In the genomic region with DNA sequence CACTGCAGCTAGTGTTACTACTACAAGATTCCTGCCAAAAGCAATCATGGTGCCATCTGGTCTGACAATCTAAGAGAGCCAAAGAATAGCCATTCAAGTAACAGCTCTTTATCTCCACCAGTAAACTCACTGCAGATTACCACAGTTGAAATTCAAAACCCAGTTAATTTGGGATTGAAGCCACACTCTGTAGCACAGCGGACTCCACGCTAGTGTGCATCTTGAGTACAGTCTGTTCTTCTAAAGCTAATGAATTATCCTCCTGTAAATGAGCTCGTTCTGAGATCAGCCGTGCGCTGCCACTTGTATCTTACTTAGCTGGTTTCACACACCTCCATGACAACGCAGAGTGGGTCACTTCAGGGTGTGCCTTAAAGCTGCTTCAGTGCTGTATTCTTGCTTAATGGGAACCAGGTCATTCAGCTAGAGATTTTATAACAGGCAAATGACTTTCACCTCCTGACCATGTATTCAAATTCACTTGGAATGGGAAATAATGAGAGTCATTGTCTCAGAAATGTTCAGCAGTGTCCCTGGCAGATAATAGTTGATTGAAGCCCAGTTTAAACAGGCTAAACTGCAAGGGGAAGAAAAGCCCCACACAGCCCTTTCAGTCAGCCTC, we compare ENCODE assay signal across 8 mouse cellular contexts.
A peak's percentile ranks its signal among the peaks of the same experiment; 100 is the strongest.
DNase-seq lines count a peak whose midpoint lies in the region; ATAC-seq and TF ChIP-seq lines count a peak whose summit lies in the region.

No protein-coding gene starts in this region.

- no peak for TF ChIP-seq CTCF in intestine, postnatal 0 days (IDR thresholded peaks at IDR 0.05; ENCODE audit: low read depth)

- no peak overlapping the region; the same call in 1 of the 2 replicates for H3K27ac ChIP-seq in embryonic facial prominence, embryonic 14.5 days (replicated peaks; ENCODE audit: low read depth, low read length)
- no peak overlapping the region for H3K27ac ChIP-seq in neural tube, embryonic 14.5 days (ENCODE audit: low read depth, low read length)
- no peak overlapping the region for H3K27ac ChIP-seq in intestine, postnatal 0 days (ENCODE audit: low read depth, low read length)

- no peak overlapping the region for H3K9ac ChIP-seq in embryonic facial prominence, embryonic 14.5 days (ENCODE audit: low read depth, low read length)
- H3K9ac ChIP-seq in neural tube, embryonic 14.5 days (replicated peaks; ENCODE audit: low read depth, low read length), result no peak overlapping the region
- H3K9ac ChIP-seq in intestine, postnatal 0 days (ENCODE audit: low read depth, low read length), result no peak overlapping the region

- no peak overlapping the region for H3K4me3 ChIP-seq in embryonic facial prominence, embryonic 14.5 days (ENCODE audit: low read depth, low read length)
- H3K4me3 ChIP-seq in neural tube, embryonic 14.5 days (ENCODE audit: low read depth, low read length), result no peak overlapping the region
- H3K4me3 ChIP-seq in intestine, postnatal 0 days (ENCODE audit: low read depth, low read length), result no peak overlapping the region

- intact Hi-C loops in gastrocnemius, postnatal 36 days (cut with DNase I), result no loop called here
- intact Hi-C loops in heart, postnatal 14 days (cut with DNase I), result no loop called here

- H3K27me3 ChIP-seq in embryonic facial prominence, embryonic 14.5 days (replicated peaks; ENCODE audit: control insufficient read depth, insufficient read depth, low read length), result no peaks in the 10 kb centered on the region
- H3K27me3 ChIP-seq in neural tube, embryonic 14.5 days (ENCODE audit: control insufficient read depth, insufficient read depth, low read length), result no peaks in the 10 kb centered on the region
- no peaks in the 10 kb centered on the region for H3K27me3 ChIP-seq in intestine, postnatal 0 days (replicated peaks; ENCODE audit: control insufficient read depth, insufficient read depth, low read length)

- no peak for ATAC-seq in embryonic facial prominence, embryonic 14.5 days (ENCODE audit: low read depth)
- peak; percentile 84 for ATAC-seq in neural tube, embryonic 14.5 days (ENCODE audit: low read depth)
- no peak for ATAC-seq in megakaryocyte-erythroid progenitor cell, adult 5-6 weeks (replicated peaks; ENCODE audit: low FRiP score, low TSS enrichment, poor library complexity, severe bottlenecking)
- no peak for ATAC-seq in intestine, postnatal 0 days

- no peaks in the 10 kb centered on the region for H3K36me3 ChIP-seq in embryonic facial prominence, embryonic 14.5 days (ENCODE audit: control insufficient read depth, insufficient read depth, low read length)
- H3K36me3 ChIP-seq in neural tube, embryonic 14.5 days (ENCODE audit: control insufficient read depth, insufficient read depth, low read length), result no peaks in the 10 kb centered on the region
- H3K36me3 ChIP-seq in intestine, postnatal 0 days (ENCODE audit: control insufficient read depth, insufficient read depth), result 0 out of 2 replicates have a peak, but pooled peaks cover 5% of the 10 kb centered on the region

- WGBS in embryonic facial prominence, embryonic 14.5 days, result 51% methylated on average over 6 of the region's 6 CpGs
- 12% methylated on average over 6 of the region's 6 CpGs for WGBS in neural tube, embryonic 14.5 days
- 80% methylated on average over 6 of the region's 6 CpGs for WGBS in intestine, postnatal 0 days

- no peak overlapping the region for H3K4me2 ChIP-seq in embryonic facial prominence, embryonic 14.5 days (ENCODE audit: low read depth, low read length)
- no peak overlapping the region for H3K4me2 ChIP-seq in neural tube, embryonic 14.5 days (ENCODE audit: low read depth, low read length)
- no peak overlapping the region for H3K4me2 ChIP-seq in intestine, postnatal 0 days (replicated peaks; ENCODE audit: low read depth)

- H3K4me1 ChIP-seq in embryonic facial prominence, embryonic 14.5 days (ENCODE audit: control insufficient read depth, insufficient read depth, low read length), result peaks cover 5% of the 10 kb centered on the region; the same call in 1 of the 2 replicates
- no peaks in the 10 kb centered on the region for H3K4me1 ChIP-seq in neural tube, embryonic 14.5 days (ENCODE audit: control insufficient read depth, insufficient read depth, low read length)
- no peaks in the 10 kb centered on the region for H3K4me1 ChIP-seq in intestine, postnatal 0 days (replicated peaks; ENCODE audit: control insufficient read depth, insufficient read depth, low read length)

- peak; percentile 35 to 58 for DNase-seq in cerebellum, adult 18-20 months
- peak; percentile 70 for DNase-seq in embryonic facial prominence, embryonic 14.5 days (ENCODE audit: low spot score)
- peak; percentile 60 to 63 for DNase-seq in layer of hippocampus, adult 8-10 months (ENCODE audit: low spot score in 2 of 2)
- no peak for DNase-seq in gastrocnemius, postnatal 36 days
- DNase-seq in heart, postnatal 14 days, result no peak

- H3K9me3 ChIP-seq in embryonic facial prominence, embryonic 14.5 days (ENCODE audit: control insufficient read depth, low read length), result no peaks in the 10 kb centered on the region
- no peaks in the 10 kb centered on the region for H3K9me3 ChIP-seq in neural tube, embryonic 14.5 days (ENCODE audit: control insufficient read depth, low read length)
- H3K9me3 ChIP-seq in intestine, postnatal 0 days (ENCODE audit: control insufficient read depth), result no peaks in the 10 kb centered on the region

Comparison
In these comparisons a context has a peak if more than half of its experiments do, and no peak if none do; other contexts are left out.
1. DNase-seq: peak in cerebellum, adult 18-20 months (2 of 2), embryonic facial prominence, embryonic 14.5 days (single experiment) and layer of hippocampus, adult 8-10 months (2 of 2); none in gastrocnemius, postnatal 36 days (0 of 2) and heart, postnatal 14 days (0 of 2).